Mouse (Mus musculus): Measurements from ENCODE around the gene Tefm. TPM values are rescaled to one million over a fixed set of nuclear protein-coding genes. Genes with fewer than 3 reads are reported as not detected.
"Not testable (repeated sequence)": the region's sequence is repeated elsewhere in the genome, so short reads cannot be mapped to it uniquely, and the experiment has no call there.

The Tefm gene
- polyA plus RNA-seq, 1 experiment from 2014 or later, result 33.1 TPM

DNA sequence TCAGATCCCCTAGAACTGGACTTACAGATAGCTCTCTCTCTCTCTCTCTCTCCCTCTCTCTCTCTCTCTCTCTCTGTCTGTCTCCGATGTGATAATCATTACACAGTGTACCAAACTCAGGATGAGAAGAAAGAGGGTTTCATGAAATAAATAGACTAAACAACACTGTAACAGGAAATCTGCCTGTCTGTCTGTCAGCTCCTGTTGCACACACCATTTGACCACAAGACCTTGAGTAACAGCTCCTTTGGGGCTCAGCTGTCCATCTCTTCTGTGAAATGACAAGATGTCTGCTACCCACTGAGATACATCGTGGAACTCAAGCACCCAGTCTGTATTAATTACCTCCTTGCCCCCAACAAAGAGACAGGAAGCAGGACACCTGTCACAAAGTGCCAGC lies 9.6 kb upstream of the Tefm start:
- 71% methylated on average over 2 of the region's 2 CpGs for WGBS
- Histone ChIP-seq H3K27ac (ENCODE audit: low read length) (no peak overlapping the region), H3K4me2 (ENCODE audit: low read depth, low read length) (no peak overlapping the region), H3K4me3 (ENCODE audit: low read length) (no peak overlapping the region), H3K27me3 (replicated peaks; ENCODE audit: control insufficient read depth, insufficient read depth, low read length) (peaks cover 15% of the 10 kb centered on the region), H3K36me3 (ENCODE audit: control insufficient read depth, insufficient read depth, low read length) (no peaks in the 10 kb centered on the region), H3K9me3 (ENCODE audit: control insufficient read depth, low read length) (no peaks in the 10 kb centered on the region), H3K4me1 (ENCODE audit: control insufficient read depth, insufficient read depth, low read length) (peaks cover 7% of the 10 kb centered on the region), H3K9ac (ENCODE audit: low read depth, low read length) (no peak overlapping the region)
- no peak for ATAC-seq

- no peaks in the 10 kb centered on the region for H3K36me3 ChIP-seq (ENCODE audit: control insufficient read depth, insufficient read depth, low read length)
- H3K9ac ChIP-seq (ENCODE audit: low read depth, low read length), result no peak overlapping the region
- H3K9me3 ChIP-seq (ENCODE audit: control insufficient read depth, low read length), result no peaks in the 10 kb centered on the region
- peaks cover 9% of the 10 kb centered on the region for H3K4me1 ChIP-seq (ENCODE audit: control insufficient read depth, insufficient read depth, low read length)
- no peak overlapping the region for H3K4me2 ChIP-seq (ENCODE audit: low read depth, low read length)
- H3K27ac ChIP-seq (ENCODE audit: low read length), result no peak overlapping the region
- H3K27me3 ChIP-seq (replicated peaks; ENCODE audit: control insufficient read depth, insufficient read depth, low read length), result peaks cover 13% of the 10 kb centered on the region
- no peak overlapping the region for H3K4me3 ChIP-seq (ENCODE audit: low read length)
- 65% methylated on average over 5 of the region's 5 CpGs for WGBS
- no peak for ATAC-seq
Observed at GRCm38 (mm10) chr11:80150566-80150965, 8.6 kb upstream of the Tefm start.

DNA sequence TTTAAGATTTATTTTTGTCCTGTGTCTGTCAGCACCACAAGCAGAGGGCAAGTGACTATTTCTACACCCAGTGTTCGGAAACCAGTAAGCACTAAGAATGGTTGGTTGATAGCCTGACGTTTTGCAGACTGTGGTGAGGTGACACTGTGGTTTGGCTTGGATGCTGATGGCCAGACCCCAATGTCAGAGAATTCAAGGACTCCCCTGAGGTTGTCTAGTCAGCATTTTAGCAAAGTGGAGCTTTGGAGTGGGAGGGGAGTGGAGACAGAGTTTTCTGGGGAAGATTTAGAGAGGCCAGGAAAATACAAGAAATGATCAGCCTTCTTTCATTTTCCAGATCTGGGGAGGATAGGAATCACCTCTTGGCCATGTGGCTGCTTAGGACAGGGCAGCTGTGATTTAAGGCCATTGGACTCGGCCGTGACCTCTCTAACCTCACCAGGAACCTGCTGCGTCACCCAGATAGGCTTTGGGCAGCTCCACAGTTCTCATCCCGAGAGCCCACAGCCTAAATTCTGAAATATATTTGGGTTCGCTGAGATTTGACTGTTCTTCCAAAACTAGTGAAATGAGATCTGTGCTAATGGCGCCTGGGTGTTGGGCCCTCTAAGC lies 7.5 kb upstream of the Tefm start:
- no peak overlapping the region for H3K27ac ChIP-seq (ENCODE audit: low read length)
- WGBS, result 80% methylated on average over 8 of the region's 8 CpGs
- H3K9ac ChIP-seq (ENCODE audit: low read depth, low read length), result no peak overlapping the region
- H3K4me3 ChIP-seq (ENCODE audit: low read length), result no peak overlapping the region
- peaks cover 12% of the 10 kb centered on the region for H3K4me1 ChIP-seq (ENCODE audit: control insufficient read depth, insufficient read depth, low read length)
- no peak overlapping the region for H3K4me2 ChIP-seq (ENCODE audit: low read depth, low read length)
- H3K27me3 ChIP-seq (replicated peaks; ENCODE audit: control insufficient read depth, insufficient read depth, low read length), result peaks cover 5% of the 10 kb centered on the region
- H3K9me3 ChIP-seq (ENCODE audit: control insufficient read depth, low read length), result no peaks in the 10 kb centered on the region
- ATAC-seq, result no peak
- H3K36me3 ChIP-seq (ENCODE audit: control insufficient read depth, insufficient read depth, low read length), result no peaks in the 10 kb centered on the region

- not testable (repeated sequence) for H3K4me2 ChIP-seq (ENCODE audit: low read depth, low read length); H3K36me3 ChIP-seq (ENCODE audit: control insufficient read depth, insufficient read depth, low read length); H3K9ac ChIP-seq (ENCODE audit: low read depth, low read length); H3K4me3 ChIP-seq (ENCODE audit: low read length); H3K27me3 ChIP-seq (replicated peaks; ENCODE audit: control insufficient read depth, insufficient read depth, low read length); H3K27ac ChIP-seq (ENCODE audit: low read length); ATAC-seq; H3K4me1 ChIP-seq (ENCODE audit: control insufficient read depth, insufficient read depth, low read length); H3K9me3 ChIP-seq (ENCODE audit: control insufficient read depth, low read length)
- WGBS, result 63% methylated on average over 1 of the region's 4 CpGs
Observed at GRCm38 (mm10) chr11:80148974-80149373, 7.0 kb upstream of the Tefm start.

GRCm38 (mm10) chr11:80148313-80148712 lies 6.3 kb upstream of the Tefm start:
- no peaks in the 10 kb centered on the region for H3K27me3 ChIP-seq (replicated peaks; ENCODE audit: control insufficient read depth, insufficient read depth, low read length)
- H3K4me3 ChIP-seq (ENCODE audit: low read length), result no peak overlapping the region
- no peaks in the 10 kb centered on the region for H3K9me3 ChIP-seq (ENCODE audit: control insufficient read depth, low read length)
- H3K36me3 ChIP-seq (ENCODE audit: control insufficient read depth, insufficient read depth, low read length), result no peaks in the 10 kb centered on the region
- H3K4me1 ChIP-seq (ENCODE audit: control insufficient read depth, insufficient read depth, low read length), result peaks cover 6% of the 10 kb centered on the region
- H3K9ac ChIP-seq (ENCODE audit: low read depth, low read length), result no peak overlapping the region
- 27% methylated on average over 1 of the region's 1 CpGs for WGBS
- no peak overlapping the region for H3K27ac ChIP-seq (ENCODE audit: low read length)
- ATAC-seq, result peak; percentile 26; the same call in 1 of the 2 replicates
- H3K4me2 ChIP-seq (ENCODE audit: low read depth, low read length), result no peak overlapping the region

GRCm38 (mm10) chr11:80147748-80148147 lies 5.8 kb upstream of the Tefm start:
- Histone ChIP-seq H3K4me1 (ENCODE audit: control insufficient read depth, insufficient read depth, low read length) (peaks cover 11% of the 10 kb centered on the region), H3K4me3 (ENCODE audit: low read length) (no peak overlapping the region), H3K9me3 (ENCODE audit: control insufficient read depth, low read length) (no peaks in the 10 kb centered on the region), H3K9ac (ENCODE audit: low read depth, low read length) (no peak overlapping the region), H3K27me3 (replicated peaks; ENCODE audit: control insufficient read depth, insufficient read depth, low read length) (no peaks in the 10 kb centered on the region), H3K27ac (ENCODE audit: low read length) (no peak overlapping the region), H3K36me3 (ENCODE audit: control insufficient read depth, insufficient read depth, low read length) (no peaks in the 10 kb centered on the region), H3K4me2 (ENCODE audit: low read depth, low read length) (no peak overlapping the region)
- ATAC-seq, result no peak
- WGBS, result 61% methylated on average over 6 of the region's 6 CpGs

DNA sequence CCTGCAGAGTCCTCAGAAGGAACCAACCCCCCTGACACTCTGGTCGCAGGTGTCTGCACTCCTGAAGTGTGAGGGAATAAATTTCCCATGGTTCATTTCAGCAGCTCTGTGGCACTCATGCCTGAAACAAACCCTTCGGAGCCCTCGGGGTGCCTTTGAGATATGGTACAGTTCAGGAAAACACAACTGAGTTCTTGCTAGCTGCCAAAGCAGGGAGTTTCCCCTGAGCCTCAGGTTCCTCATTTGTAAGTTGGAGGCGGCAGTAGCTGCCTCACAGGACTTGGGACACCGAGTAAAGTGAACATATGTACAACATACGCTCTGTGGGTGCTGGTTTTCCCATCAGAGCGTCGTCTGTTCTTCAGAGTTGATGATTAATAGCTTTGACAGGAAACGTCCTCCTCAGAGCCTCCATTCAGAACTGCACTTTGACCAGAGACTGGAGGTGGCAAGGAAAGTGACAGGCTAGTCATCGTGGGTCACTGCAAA lies 3.9 kb upstream of the Tefm start:
- 37% methylated on average over 10 of the region's 10 CpGs for WGBS
- ATAC-seq, result peak; percentile 71

GRCm38 (mm10) chr11:80142872-80143271 lies 897 bp upstream of the Tefm start:
- Histone ChIP-seq H3K27me3 (replicated peaks; ENCODE audit: control insufficient read depth, insufficient read depth, low read length) (no peaks in the 10 kb centered on the region), H3K4me1 (ENCODE audit: control insufficient read depth, insufficient read depth, low read length) (peaks cover 23% of the 10 kb centered on the region), H3K9me3 (ENCODE audit: control insufficient read depth, low read length) (no peaks in the 10 kb centered on the region), H3K27ac (ENCODE audit: low read length) (no peak overlapping the region), H3K4me2 (ENCODE audit: low read depth, low read length) (peak overlapping the region; percentile 75), H3K36me3 (ENCODE audit: control insufficient read depth, insufficient read depth, low read length) (no peaks in the 10 kb centered on the region), H3K9ac (ENCODE audit: low read depth, low read length) (peak overlapping the region; percentile 84; the same call in 1 of the 2 replicates), H3K4me3 (ENCODE audit: low read length) (no peak overlapping the region; the same call in 1 of the 2 replicates)
- 38% methylated on average over 8 of the region's 8 CpGs for WGBS
- no peak for ATAC-seq

More for the DNA sequence above, 3.9 kb upstream of the Tefm start:
- peak overlapping the region; percentile 32 for H3K4me2 ChIP-seq (ENCODE audit: low read depth, low read length)
- H3K36me3 ChIP-seq (ENCODE audit: control insufficient read depth, insufficient read depth, low read length), result no peaks in the 10 kb centered on the region
- H3K4me3 ChIP-seq (ENCODE audit: low read length), result no peak overlapping the region
- peak overlapping the region; percentile 93 for H3K27ac ChIP-seq (ENCODE audit: low read length)
- H3K27me3 ChIP-seq (replicated peaks; ENCODE audit: control insufficient read depth, insufficient read depth, low read length), result no peaks in the 10 kb centered on the region
- H3K4me1 ChIP-seq (ENCODE audit: control insufficient read depth, insufficient read depth, low read length), result peaks cover 18% of the 10 kb centered on the region
- H3K9me3 ChIP-seq (ENCODE audit: control insufficient read depth, low read length), result no peaks in the 10 kb centered on the region
- H3K9ac ChIP-seq (ENCODE audit: low read depth, low read length), result peak overlapping the region; percentile 39; the same call in 1 of the 2 replicates

DNA sequence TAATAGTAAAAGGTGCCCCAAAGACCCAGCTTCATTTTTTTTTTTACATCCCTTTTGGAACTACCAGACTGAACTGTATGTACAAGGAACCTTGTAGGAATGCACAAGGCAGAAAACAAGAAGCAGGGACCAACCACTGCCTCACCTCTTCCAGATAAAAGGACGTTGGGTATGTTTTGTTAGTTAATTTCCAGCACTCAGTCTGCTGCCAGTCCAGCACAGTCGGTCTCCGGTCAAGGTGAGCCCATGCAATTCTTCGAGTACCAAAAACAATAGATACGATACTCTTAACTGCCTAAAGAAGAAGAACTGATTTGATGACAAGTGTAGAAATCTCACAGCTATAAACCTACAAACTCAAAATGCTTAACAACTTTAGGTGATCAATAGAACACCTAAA lies 4.2 kb downstream of the Tefm start:
- H3K4me3 ChIP-seq (ENCODE audit: low read length), result no peak overlapping the region
- no peak overlapping the region for H3K4me2 ChIP-seq (ENCODE audit: low read depth, low read length)
- H3K9ac ChIP-seq (ENCODE audit: low read depth, low read length), result no peak overlapping the region
- no peaks in the 10 kb centered on the region for H3K36me3 ChIP-seq (ENCODE audit: control insufficient read depth, insufficient read depth, low read length)
- no peaks in the 10 kb centered on the region for H3K9me3 ChIP-seq (ENCODE audit: control insufficient read depth, low read length)
- H3K27me3 ChIP-seq (replicated peaks; ENCODE audit: control insufficient read depth, insufficient read depth, low read length), result no peaks in the 10 kb centered on the region
- peaks cover 12% of the 10 kb centered on the region for H3K4me1 ChIP-seq (ENCODE audit: control insufficient read depth, insufficient read depth, low read length)
- no peak overlapping the region for H3K27ac ChIP-seq (ENCODE audit: low read length)
- 85% methylated on average over 5 of the region's 5 CpGs for WGBS
- ATAC-seq, result no peak

DNA sequence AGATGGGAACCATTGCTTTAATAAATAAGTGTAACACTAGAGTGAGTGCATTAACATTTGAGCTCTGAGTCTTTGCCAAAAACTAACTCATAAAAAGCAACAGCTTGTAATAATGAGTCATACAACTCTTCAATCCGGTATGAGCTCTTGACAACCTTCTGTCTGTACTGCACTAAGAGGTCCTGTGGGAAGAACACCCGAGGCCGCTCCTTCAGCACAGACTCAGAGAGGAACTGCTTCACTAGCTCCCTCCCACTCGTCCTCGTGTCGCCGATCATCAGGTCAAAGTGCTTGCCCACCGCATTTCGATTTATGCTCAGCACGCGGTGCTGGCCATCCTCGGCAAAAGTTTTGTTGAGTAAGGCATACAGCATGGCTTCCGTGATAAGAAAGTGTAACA lies 5.2 kb downstream of the Tefm start:
- H3K9me3 ChIP-seq (ENCODE audit: control insufficient read depth, low read length), result no peaks in the 10 kb centered on the region
- H3K9ac ChIP-seq (ENCODE audit: low read depth, low read length), result no peak overlapping the region
- no peak overlapping the region for H3K4me3 ChIP-seq (ENCODE audit: low read length)
- no peaks in the 10 kb centered on the region for H3K27me3 ChIP-seq (replicated peaks; ENCODE audit: control insufficient read depth, insufficient read depth, low read length)
- no peak for ATAC-seq
- H3K4me2 ChIP-seq (ENCODE audit: low read depth, low read length), result no peak overlapping the region
- no peaks in the 10 kb centered on the region for H3K36me3 ChIP-seq (ENCODE audit: control insufficient read depth, insufficient read depth, low read length)
- WGBS, result 88% methylated on average over 13 of the region's 13 CpGs
- no peak overlapping the region for H3K27ac ChIP-seq (ENCODE audit: low read length)
- H3K4me1 ChIP-seq (ENCODE audit: control insufficient read depth, insufficient read depth, low read length), result peaks cover 8% of the 10 kb centered on the region; the same call in 1 of the 2 replicates
